Mouse (Mus musculus) heart, adult 2 months (tissue): ENCODE results near the gene Mum1.

Source experiments
- CTCF ChIP-seq: fragments of 200-600 bp; IDR thresholded peaks from 2 replicates; pipeline ENCODE4 v1.8.1; 2022; ENCODE audit warnings: antibody characterized with exemption, mild to moderate bottlenecking, moderate library complexity
- EP300 ChIP-seq: fragments of 200-500 bp; IDR thresholded peaks from 2 replicates; pipeline ENCODE4 v1.6.1; 2011; ENCODE audit warnings: low read depth, low read length, control low read depth; ENCODE audit not compliant: insufficient read depth
- POLR2A ChIP-seq: fragments of 200-500 bp; IDR thresholded peaks from 2 replicates; pipeline ENCODE4 v1.6.1; 2011; ENCODE audit warnings: mild to moderate bottlenecking, low read depth, low read length, control low read depth; ENCODE audit not compliant: insufficient read depth

- TF ChIP-seq EP300 (0 out of 2 replicates have a peak, but pooled peaks have one; percentile 21), POLR2A (no peak), CTCF (no peak)
These were observed 25.8 kb downstream of the Mum1 start for GRCm38 (mm10) chr10:80252011-80252410.
